Mouse (Mus musculus) MEL (cell line): ENCODE data around the gene Kctd2. TPM values are rescaled to one million over a fixed set of nuclear protein-coding genes. Genes with fewer than 3 reads are reported as not detected.

Experiments used
- DNase-seq: peaks from one replicate; pipeline ENCODE4 v3.0.0; 2011; ENCODE audit warnings: low read depth, low spot score
- H3K27ac ChIP-seq: 2 replicates; pipeline ENCODE4 v1.5.1; 2012; ENCODE audit warnings: low read depth, mild to moderate bottlenecking, control low read depth, low read length, moderate library complexity; ENCODE audit not compliant: control insufficient read depth
- H3K27me3 ChIP-seq, 2 experiments: fragments of 150-350 bp in 1 of 2; sonication (generic) in 1 of 2; 2 replicates each; pipeline ENCODE4 v1.6.1; 2012; ENCODE audit warnings: low read length in 2 of 2, mild to moderate bottlenecking in 2 of 2, improper control_type of control experiment in 1 of 2, moderate library complexity in 1 of 2; ENCODE audit not compliant: insufficient read depth in 2 of 2, control insufficient read depth in 1 of 2
- H3K36me3 ChIP-seq, 2 experiments: 2 replicates each; pipeline ENCODE4 v1.6.1; 2012 to 2014; ENCODE audit warnings: low read length in 2 of 2, improper control_type of control experiment in 1 of 2, inconsistent platforms in 1 of 2, mild to moderate bottlenecking in 1 of 2; ENCODE audit not compliant: insufficient read depth in 2 of 2, control insufficient read depth in 1 of 2
- H3K4me1 ChIP-seq, 2 experiments: fragments of 150-350 bp in 1 of 2; sonication (generic) in 1 of 2; 2 replicates each; pipeline ENCODE4 v1.6.1; 2012; ENCODE audit warnings: low read length in 2 of 2, improper control_type of control experiment in 1 of 2, mild to moderate bottlenecking in 1 of 2; ENCODE audit not compliant: insufficient read depth in 2 of 2, control insufficient read depth in 1 of 2
- H3K4me3 ChIP-seq, 2 experiments: fragments of 150-350 bp in 1 of 2; sonication (generic) in 1 of 2; 2 replicates each; pipeline ENCODE4 v1.5.1; 2012; ENCODE audit warnings: low read depth in 2 of 2, low read length in 2 of 2, mild to moderate bottlenecking in 2 of 2, moderate library complexity in 2 of 2, control low read depth in 1 of 2, improper control_type of control experiment in 1 of 2; ENCODE audit not compliant: control insufficient read depth in 1 of 2, insufficient read depth in 1 of 2
- H3K79me2 ChIP-seq: 2 replicates; pipeline ENCODE4 v1.6.1; 2012; ENCODE audit warnings: mild to moderate bottlenecking, low read length, moderate library complexity; ENCODE audit not compliant: control insufficient read depth, poor library complexity, insufficient read depth
- H3K9ac ChIP-seq: 2 replicates; pipeline ENCODE4 v1.6.1; 2012; ENCODE audit warnings: low read depth, mild to moderate bottlenecking, control low read depth, low read length, moderate library complexity; ENCODE audit not compliant: control insufficient read depth, poor library complexity, severe bottlenecking
- H3K9me3 ChIP-seq: fragments of 150-350 bp; sonication (generic); replicated peaks from 2 replicates; pipeline ENCODE4 v1.6.1; 2012; ENCODE audit warnings: mild to moderate bottlenecking, low read length, improper control_type of control experiment, moderate library complexity; ENCODE audit not compliant: insufficient read depth
- BHLHE40 ChIP-seq: IDR thresholded peaks from 2 replicates; pipeline ENCODE4 v1.6.1; 2012; ENCODE audit warnings: low read depth, mild to moderate bottlenecking, inconsistent platforms, low read length, improper control_type of control experiment, borderline replicate concordance
- CHD2 ChIP-seq: IDR thresholded peaks from 2 replicates; pipeline ENCODE4 v1.6.1; 2011; ENCODE audit warnings: low read length, improper control_type of control experiment
- E2F4 ChIP-seq: IDR thresholded peaks from 2 replicates; pipeline ENCODE4 v1.6.1; 2011; ENCODE audit warnings: low read depth, low read length, improper control_type of control experiment, borderline replicate concordance
- ELF1 ChIP-seq: IDR thresholded peaks from 2 replicates; pipeline ENCODE4 v1.6.1; 2014; ENCODE audit warnings: low read depth, mild to moderate bottlenecking, inconsistent platforms, low read length, improper control_type of control experiment, moderate library complexity
- EP300 ChIP-seq, 2 experiments: IDR thresholded peaks; 2 replicates each; pipeline ENCODE4 v1.6.1; 2011; ENCODE audit warnings: improper control_type of control experiment in 2 of 2, low read length in 2 of 2, low read depth in 1 of 2, mild to moderate bottlenecking in 1 of 2
- ETS1 ChIP-seq: IDR thresholded peaks from 2 replicates; pipeline ENCODE4 v1.6.1; 2012; ENCODE audit warnings: low read depth, mild to moderate bottlenecking, inconsistent platforms, low read length, improper control_type of control experiment, moderate library complexity
- GABPA ChIP-seq: IDR thresholded peaks from 2 replicates; pipeline ENCODE4 v1.6.1; 2012; ENCODE audit warnings: low read depth, mild to moderate bottlenecking, inconsistent platforms, low read length, improper control_type of control experiment, moderate library complexity
- MAFK ChIP-seq: IDR thresholded peaks from 2 replicates; pipeline ENCODE4 v1.6.1; 2011; ENCODE audit warnings: low read depth, mild to moderate bottlenecking, low read length, improper control_type of control experiment, borderline replicate concordance
- MAX ChIP-seq: IDR thresholded peaks from 2 replicates; pipeline ENCODE4 v1.6.1; 2011; ENCODE audit warnings: low read length, improper control_type of control experiment
- MAZ ChIP-seq: IDR thresholded peaks from 2 replicates; pipeline ENCODE4 v1.6.1; 2012; ENCODE audit warnings: low read depth, mild to moderate bottlenecking, inconsistent platforms, low read length, improper control_type of control experiment
- MXI1 ChIP-seq: IDR thresholded peaks from 2 replicates; pipeline ENCODE4 v1.6.1; 2011; ENCODE audit warnings: mild to moderate bottlenecking, low read depth, low read length, improper control_type of control experiment
- MYB ChIP-seq: IDR thresholded peaks from 2 replicates; pipeline ENCODE4 v1.6.1; 2011; ENCODE audit warnings: mild to moderate bottlenecking, low read depth, low read length, improper control_type of control experiment
- MYC ChIP-seq: IDR thresholded peaks from 2 replicates; pipeline ENCODE4 v1.6.1; 2011; ENCODE audit warnings: low read depth, mild to moderate bottlenecking, low read length, improper control_type of control experiment, moderate library complexity
- NELFE ChIP-seq: IDR thresholded peaks from 2 replicates; pipeline ENCODE4 v1.6.1; 2011; ENCODE audit warnings: low read depth, low read length, improper control_type of control experiment
- SIN3A ChIP-seq: IDR thresholded peaks from 2 replicates; pipeline ENCODE4 v1.6.1; 2012; ENCODE audit warnings: low read length, improper control_type of control experiment, inconsistent platforms
- TAL1 ChIP-seq: IDR thresholded peaks from 2 replicates; pipeline ENCODE4 v1.6.1; 2012; ENCODE audit warnings: mild to moderate bottlenecking, inconsistent platforms, low read length, moderate library complexity, mixed read lengths
- TBP ChIP-seq: IDR thresholded peaks from 2 replicates; pipeline ENCODE4 v1.8.0; 2011; ENCODE audit warnings: low read depth, low read length, improper control_type of control experiment
- UBTF ChIP-seq: IDR thresholded peaks from 2 replicates; pipeline ENCODE4 v1.6.1; 2012; ENCODE audit warnings: low read depth, mild to moderate bottlenecking, inconsistent platforms, low read length, improper control_type of control experiment, moderate library complexity, borderline replicate concordance; ENCODE audit not compliant: insufficient read depth
- USF2 ChIP-seq, 2 experiments: IDR thresholded peaks; 2 replicates each; pipeline ENCODE4 v1.6.1; 2011 to 2012; ENCODE audit warnings: improper control_type of control experiment in 2 of 2, low read length in 2 of 2, borderline replicate concordance in 1 of 2, inconsistent platforms in 1 of 2, low read depth in 1 of 2, mild to moderate bottlenecking in 1 of 2; ENCODE audit not compliant: insufficient read depth in 1 of 2
- ZC3H11A ChIP-seq: IDR thresholded peaks from 2 replicates; pipeline ENCODE4 v1.6.1; 2012; ENCODE audit warnings: low read depth, mild to moderate bottlenecking, inconsistent platforms, low read length, improper control_type of control experiment
- ZMIZ1 ChIP-seq: IDR thresholded peaks from 2 replicates; pipeline ENCODE4 v1.6.1; 2012; ENCODE audit warnings: low read depth, mild to moderate bottlenecking, inconsistent platforms, low read length, improper control_type of control experiment, moderate library complexity
- ZNF384 ChIP-seq: IDR thresholded peaks from 2 replicates; pipeline ENCODE4 v1.6.1; 2012; ENCODE audit warnings: low read depth, mild to moderate bottlenecking, inconsistent platforms, low read length, improper control_type of control experiment
- polyA plus RNA-seq, 2 experiments: library from polyadenylated mRNA; stranded (reverse) in 1 of 2; unstranded in 1 of 2; fragments of >175 nt in 1 of 2; fragments of >200 nt in 1 of 2; gene quantifications; 2 replicates each; pipeline versions ENCODE4 v1.2.1 to v1.2.4; 2012; ENCODE audit warnings: low replicate concordance in 2 of 2, low read depth in 1 of 2; ENCODE audit not compliant: insufficient read length in 2 of 2, insufficient read depth in 1 of 2, missing spikeins in 1 of 2
- total RNA-seq: library from RNA; depleted of rRNA; stranded (reverse); fragments of 300-350 nt; gene quantifications from 2 replicates; pipeline ENCODE4 v1.2.3, GENCODE M21; 2012

The Kctd2 gene
- total and polyA plus RNA-seq, 3 experiments = 13.2 to 20.6 TPM; not detected in 1

GRCm38 (mm10) chr11:115424666-115425065 is 4.7 kb downstream of the Kctd2 start:
- DNase-seq = no peak
- no peak overlapping the region for H3K27ac ChIP-seq
- peaks cover 12% of the 10 kb centered on the region for H3K79me2 ChIP-seq
- no peaks in the 10 kb centered on the region for H3K27me3 ChIP-seq
- no peaks in the 10 kb centered on the region for H3K9me3 ChIP-seq
- peaks cover 0 to 4% of the 10 kb centered on the region in 2 experiments; a peak in 3 of 4 replicates for H3K4me1 ChIP-seq
- TF ChIP-seq BHLHE40 (no peak), USF2 (IDR thresholded peaks at IDR 0.05; ENCODE audit: borderline replicate concordance in 1 of 2, insufficient read depth in 1 of 2, low read depth in 1 of 2, low read length in 2 of 2) (no peak), ZNF384 (no peak), MAZ (no peak), MYB (no peak), MYC (no peak), E2F4 (no peak), ZC3H11A (no peak), ELF1 (no peak), GABPA (no peak), ETS1 (no peak), ZMIZ1 (no peak), MXI1 (no peak), CHD2 (no peak), MAX (no peak), EP300 (IDR thresholded peaks at IDR 0.05; ENCODE audit: low read depth in 1 of 2, low read length in 2 of 2) (no peak), UBTF (no peak), TBP (no peak)
- no peak overlapping the region for H3K4me3 ChIP-seq
- peaks cover 0 to 6% of the 10 kb centered on the region in 2 experiments for H3K36me3 ChIP-seq
- H3K9ac ChIP-seq = no peak overlapping the region

- Histone ChIP-seq H3K9me3 (no peaks in the 10 kb centered on the region), H3K36me3 (peaks cover 0 to 6% of the 10 kb centered on the region in 2 experiments), H3K79me2 (peaks cover 4% of the 10 kb centered on the region), H3K4me3 (no peak overlapping the region), H3K4me1 (peaks cover 0 to 4% of the 10 kb centered on the region in 2 experiments; a peak in 3 of 4 replicates), H3K27me3 (no peaks in the 10 kb centered on the region), H3K27ac (no peak overlapping the region), H3K9ac (no peak overlapping the region)
- no peak for DNase-seq
- no peak for TF ChIP-seq USF2 (IDR thresholded peaks at IDR 0.05; ENCODE audit: borderline replicate concordance in 1 of 2, insufficient read depth in 1 of 2, low read depth in 1 of 2, low read length in 2 of 2)
- no peak for TF ChIP-seq MYC
- TF ChIP-seq SIN3A = no peak
- no peak for TF ChIP-seq MAFK
- no peak for TF ChIP-seq EP300 (IDR thresholded peaks at IDR 0.05; ENCODE audit: low read depth in 1 of 2, low read length in 2 of 2)
- no peak for TF ChIP-seq BHLHE40
- no peak for TF ChIP-seq ELF1
- TF ChIP-seq TAL1 = no peak
- no peak for TF ChIP-seq NELFE
These were observed 5.7 kb downstream of the Kctd2 start for GRCm38 (mm10) chr11:115425671-115426070.
